Mouse (Mus musculus): ENCODE results near the gene Rnf168. TPM values are rescaled to one million over a fixed set of nuclear protein-coding genes. Genes with fewer than 3 reads are reported as not detected.

The Rnf168 gene
- polyA plus RNA-seq, 1 experiment from 2014 or later = 22.0 TPM

MicroRNA genes within 50 kb of the gene (microRNA counts, 519-probe panel; counts per million panel counts)
- 2,196 counts per million, percentile 30 among the panel's probes with 10 or more counts for microRNA mmu-miR-1946a

Small RNA genes lying within 50 kb of the gene (microRNA-seq; reads per million reads assigned to microRNA genes)
- not detected for gene Mir1946a (ENCODE audit: borderline number of aligned reads)

Other genes starting within 250 kb of the Rnf168 start
- gene Pak2, start 198.1 kb upstream of the Rnf168 start, polyA plus RNA-seq (2014; fragmentation: Nextera tagmentation; extraction: Ambion mirVana) = 34.1 and 36.3 TPM in 2 replicates
- gene Pigx, start 177.7 kb upstream of the Rnf168 start, polyA plus RNA-seq (2014; fragmentation: Nextera tagmentation; extraction: Ambion mirVana) = 88.2 and 92.4 TPM in 2 replicates
- 26.0 and 29.4 TPM in 2 replicates for gene Cep19, start 177.7 kb upstream of the Rnf168 start, polyA plus RNA-seq (2014; fragmentation: Nextera tagmentation; extraction: Ambion mirVana)
- gene Nrros, start 111.9 kb upstream of the Rnf168 start, polyA plus RNA-seq (2014; fragmentation: Nextera tagmentation; extraction: Ambion mirVana) = 23.1 and 23.7 TPM in 2 replicates
- gene Bex6, start 97.6 kb upstream of the Rnf168 start, polyA plus RNA-seq (2014; fragmentation: Nextera tagmentation; extraction: Ambion mirVana) = not detected in 2 replicates
- gene Fbxo45, start 30.3 kb upstream of the Rnf168 start, polyA plus RNA-seq (2014; fragmentation: Nextera tagmentation; extraction: Ambion mirVana) = 13.4 and 14.0 TPM in 2 replicates
- 17.3 and 20.0 TPM in 2 replicates for gene Wdr53, start 30.2 kb upstream of the Rnf168 start, polyA plus RNA-seq (2014; fragmentation: Nextera tagmentation; extraction: Ambion mirVana)
- gene Smco1, start 6.0 kb upstream of the Rnf168 start, polyA plus RNA-seq (2014; fragmentation: Nextera tagmentation; extraction: Ambion mirVana) = not detected in 2 replicates
- 21.1 and 23.7 TPM in 2 replicates for gene Ubxn7, start 54.8 kb downstream of the Rnf168 start, polyA plus RNA-seq (2014; fragmentation: Nextera tagmentation; extraction: Ambion mirVana)
- 0.14 TPM in 1 of 2 replicates, not detected in the other for gene Tm4sf19, start 123.0 kb downstream of the Rnf168 start, polyA plus RNA-seq (2014; fragmentation: Nextera tagmentation; extraction: Ambion mirVana)
- 29.2 and 30.4 TPM in 2 replicates for gene Tctex1d2, start 142.2 kb downstream of the Rnf168 start, polyA plus RNA-seq (2014; fragmentation: Nextera tagmentation; extraction: Ambion mirVana)
- 43.2 and 45.7 TPM in 2 replicates for gene Pcyt1a, start 153.5 kb downstream of the Rnf168 start, polyA plus RNA-seq (2014; fragmentation: Nextera tagmentation; extraction: Ambion mirVana)
- 0.29 TPM in 2 replicates for gene Slc51a, start 210.4 kb downstream of the Rnf168 start, polyA plus RNA-seq (2014; fragmentation: Nextera tagmentation; extraction: Ambion mirVana)
- not detected in 2 replicates for gene Zdhhc19, start 218.8 kb downstream of the Rnf168 start, polyA plus RNA-seq (2014; fragmentation: Nextera tagmentation; extraction: Ambion mirVana)